Mouse (Mus musculus) urinary bladder, postnatal 36 days (tissue): Measurements from ENCODE around the gene 4931440F15Rik.

Source experiments
- DNase-seq, 2 experiments: peaks; one replicate each; pipeline ENCODE4 v3.0.0; 2022; ENCODE audit warnings: low spot score in 2 of 2, mixed read lengths in 1 of 2

4931440F15Rik gene

GRCm38 (mm10) chr11:29801432-29802427 lies 23.7 kb downstream of the 4931440F15Rik start:
- no peak for DNase-seq

GRCm38 (mm10) chr11:29799839-29800238 lies 25.6 kb downstream of the 4931440F15Rik start:
- no peak for DNase-seq

- no peak for DNase-seq
Measured at GRCm38 (mm10) chr11:29795106-29795505, 30.4 kb downstream of the 4931440F15Rik start.

GRCm38 (mm10) chr11:29794475-29794874 lies 31.0 kb downstream of the 4931440F15Rik start:
- no peak for DNase-seq

- no peak for DNase-seq
Measured at GRCm38 (mm10) chr11:29790796-29791195, 34.7 kb downstream of the 4931440F15Rik start.

- no peak for DNase-seq
Measured at GRCm38 (mm10) chr11:29788921-29789638, 36.4 kb downstream of the 4931440F15Rik start.

- no peak for DNase-seq
Measured at GRCm38 (mm10) chr11:29788499-29788898, 37.0 kb downstream of the 4931440F15Rik start.

- DNase-seq = no peak
Measured at GRCm38 (mm10) chr11:29787473-29787872, 38.0 kb downstream of the 4931440F15Rik start.

GRCm38 (mm10) chr11:29786583-29787219 lies 38.8 kb downstream of the 4931440F15Rik start:
- DNase-seq = no peak

GRCm38 (mm10) chr11:29779409-29780026 lies 46.0 kb downstream of the 4931440F15Rik start:
- DNase-seq = no peak

- DNase-seq = no peak
Measured at GRCm38 (mm10) chr11:29778936-29779335, 46.5 kb downstream of the 4931440F15Rik start.

- DNase-seq = peak in 1 of 2 experiments; percentile 20
Measured at GRCm38 (mm10) chr11:29777964-29778363, 47.5 kb downstream of the 4931440F15Rik start.

- no peak for DNase-seq
Measured at GRCm38 (mm10) chr11:29774760-29775159, 50.7 kb downstream of the 4931440F15Rik start.

- no peak for DNase-seq
Measured at GRCm38 (mm10) chr11:29774296-29774695, 51.2 kb downstream of the 4931440F15Rik start.
